Mouse (Mus musculus) ES-E14 (cell line): ENCODE measurements around the gene Srxn1.

ENCODE experiments used
- CHD2 ChIP-seq: IDR thresholded peaks from 2 replicates; pipeline ENCODE4 v1.6.1; 2014; ENCODE audit warnings: mild to moderate bottlenecking, low read depth, low read length, inconsistent platforms
- HCFC1 ChIP-seq: IDR thresholded peaks from 2 replicates; pipeline ENCODE4 v1.6.1; 2012; ENCODE audit warnings: low read length, inconsistent platforms, borderline replicate concordance; ENCODE audit not compliant: insufficient read depth
- MAFK ChIP-seq: IDR thresholded peaks from 2 replicates; pipeline ENCODE4 v1.6.1; 2014; ENCODE audit warnings: mild to moderate bottlenecking, low read depth, low read length, inconsistent platforms; ENCODE audit not compliant: insufficient read depth
- ZC3H11A ChIP-seq: IDR thresholded peaks from 2 replicates; pipeline ENCODE4 v1.6.1; 2012; ENCODE audit warnings: low read depth, mild to moderate bottlenecking, inconsistent platforms, low read length, borderline replicate concordance
- ZNF384 ChIP-seq: IDR thresholded peaks from 2 replicates; pipeline ENCODE4 v1.6.1; 2012; ENCODE audit warnings: low read depth, low read length, inconsistent platforms

DNA sequence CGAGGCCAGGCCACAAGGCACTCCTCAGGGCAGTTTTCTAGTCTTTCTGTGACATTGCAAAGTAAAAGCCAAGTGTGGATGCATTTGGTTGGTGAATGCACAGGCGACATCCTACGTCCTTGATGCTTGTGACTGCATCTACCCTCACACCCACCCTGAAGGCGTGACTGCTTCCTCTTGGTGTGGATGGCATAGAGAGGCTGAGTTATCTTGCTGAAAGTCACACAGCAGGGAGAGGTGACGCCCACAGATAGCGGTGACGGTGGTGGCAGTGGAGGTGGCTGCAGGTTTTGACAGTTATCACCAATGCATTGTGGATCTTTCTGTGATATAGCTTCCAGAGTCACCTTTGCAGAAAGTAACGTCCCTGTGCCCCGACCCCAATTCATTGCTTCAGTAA lies 17.6 kb downstream of the Srxn1 start:
- TF ChIP-seq ZC3H11A (no peak), HCFC1 (no peak), MAFK (no peak), ZNF384 (no peak), CHD2 (no peak)
